Mouse (Mus musculus) left cerebral cortex, postnatal 25 days (tissue): ENCODE measurements around the gene Chst5. TPM values are rescaled to one million over a fixed set of nuclear protein-coding genes. Genes with fewer than 3 reads are reported as not detected.
"Not testable (repeated sequence)": the region's sequence is repeated elsewhere in the genome, so short reads cannot be mapped to it uniquely, and the experiment has no call there.

ENCODE experiments used
- DNase-seq, 2 experiments: peaks; one replicate each; pipeline ENCODE4 v3.0.0; 2022; ENCODE audit warnings: low spot score in 2 of 2, mixed read lengths in 1 of 2
- intact Hi-C: fragments of 180-260 bp; cut with DNase I; formaldehyde crosslinking; loops from one replicate; pipeline ENCODE4 v1.15.1; 2025
- total RNA-seq, 2 experiments: library from RNA; stranded (reverse); gene quantifications; 2 replicates each; pipeline ENCODE4 v1.2.3; 2021

The Chst5 gene
- total RNA-seq: under 1 TPM; 0.28 to 0.30 TPM

DNA sequence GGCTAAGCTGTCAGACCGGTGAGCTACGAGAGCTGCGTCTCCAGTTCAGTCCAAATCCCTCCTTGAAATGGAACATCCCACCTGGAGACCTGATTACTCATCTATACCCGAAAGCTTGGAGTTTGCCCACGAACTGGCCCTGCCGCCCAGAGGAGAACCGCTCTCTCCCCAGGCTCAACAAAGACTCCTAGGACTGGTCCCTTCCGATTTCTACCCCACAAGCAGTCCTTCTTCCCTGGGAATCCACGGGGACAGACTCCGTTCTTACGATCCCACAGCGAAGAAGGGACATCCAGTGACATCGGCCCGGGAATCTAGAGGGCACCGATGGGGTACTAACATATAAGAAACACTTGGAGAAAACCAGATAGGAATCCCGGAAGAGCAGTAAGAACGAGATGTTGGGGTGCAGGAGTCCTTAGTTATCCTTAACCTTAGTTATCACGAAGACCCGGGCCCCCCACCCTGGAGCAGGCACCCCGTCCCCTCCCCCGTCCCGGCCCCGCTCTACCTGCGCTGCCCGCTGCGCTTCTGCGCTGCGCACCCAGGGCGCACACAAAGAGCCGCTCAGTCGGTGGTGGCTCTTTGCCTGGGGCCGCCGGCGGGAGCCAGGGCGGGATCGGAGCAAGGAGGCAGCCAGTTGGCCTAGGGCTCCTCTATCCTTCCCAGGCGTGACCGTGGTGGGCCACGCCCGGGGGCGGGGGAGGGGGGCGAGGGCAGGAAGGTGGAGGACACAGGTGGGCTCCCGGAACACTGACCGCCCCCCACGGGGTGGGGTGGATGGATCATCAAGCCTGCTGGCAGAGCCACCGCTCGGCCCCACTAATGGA, at the start of gene Chst5:
Gene Chst5, minus strand, starts transcription at position 827 of the 830 bp plus-strand sequence.
- intact Hi-C loops: loop anchor here (5.0 kb wide), 1 partner anchor 33 kb away; the partner anchor contains the start of gene Tmem170
- DNase-seq: no peak

- no peak for DNase-seq
- intact Hi-C loops: no loop called here
These were observed 47.0 kb upstream of the Chst5 start for GRCm38 (mm10) chr8:111957231-111957630.

- intact Hi-C loops: no loop called here
- DNase-seq: no peak
These were observed 45.6 kb upstream of the Chst5 start for GRCm38 (mm10) chr8:111955879-111956278.

- no peak for DNase-seq
- intact Hi-C loops: no loop called here
These were observed 44.8 kb upstream of the Chst5 start for GRCm38 (mm10) chr8:111954844-111955594.

GRCm38 (mm10) chr8:111951936-111952335, 41.7 kb upstream of the Chst5 start:
- intact Hi-C loops: no loop called here

DNA sequence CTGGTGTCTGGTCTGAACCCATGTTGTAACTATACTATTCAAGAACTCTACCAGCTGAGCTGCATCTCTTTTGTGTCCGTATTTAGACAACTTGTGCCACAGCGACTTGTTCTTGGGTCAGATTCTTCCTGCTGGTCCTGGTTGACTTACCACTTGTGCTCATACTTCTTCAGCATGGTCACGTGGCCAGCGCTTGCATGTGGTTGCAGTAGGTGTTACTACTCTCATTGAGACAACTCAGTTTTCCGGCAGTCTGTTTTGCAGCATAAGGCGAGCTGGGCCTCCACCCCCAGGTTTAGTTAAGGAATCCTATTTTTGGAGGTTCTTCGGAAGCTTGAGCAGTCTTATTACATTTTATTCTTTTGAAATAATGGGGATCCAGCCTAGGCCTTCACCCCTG, 41.1 kb upstream of the Chst5 start:
- DNase-seq: peak; percentile 70 to 92
- intact Hi-C loops: no loop called here

More at GRCm38 (mm10) chr8:111951936-111952335, 41.7 kb upstream of the Chst5 start:
- DNase-seq: no peak

DNA sequence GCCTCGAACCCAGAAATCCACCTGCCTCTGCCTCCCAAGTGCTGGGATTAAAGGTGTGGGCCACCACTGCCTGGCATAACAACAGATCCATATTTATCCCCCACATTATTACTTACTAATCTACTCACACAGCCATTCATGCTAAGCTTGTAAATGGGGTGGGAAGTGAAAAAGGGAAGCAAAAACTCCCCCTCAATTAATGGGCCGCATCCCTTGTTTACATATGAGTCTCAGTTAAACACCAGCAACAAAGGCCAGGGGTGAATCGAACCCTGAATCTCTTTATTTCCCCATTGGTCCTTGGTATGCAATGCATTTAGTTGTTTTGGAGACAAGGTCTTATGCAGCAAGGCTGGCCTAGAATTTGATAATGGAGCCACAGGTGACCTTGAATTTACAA, 40.6 kb upstream of the Chst5 start:
- intact Hi-C loops: no loop called here
- DNase-seq: no peak

DNA sequence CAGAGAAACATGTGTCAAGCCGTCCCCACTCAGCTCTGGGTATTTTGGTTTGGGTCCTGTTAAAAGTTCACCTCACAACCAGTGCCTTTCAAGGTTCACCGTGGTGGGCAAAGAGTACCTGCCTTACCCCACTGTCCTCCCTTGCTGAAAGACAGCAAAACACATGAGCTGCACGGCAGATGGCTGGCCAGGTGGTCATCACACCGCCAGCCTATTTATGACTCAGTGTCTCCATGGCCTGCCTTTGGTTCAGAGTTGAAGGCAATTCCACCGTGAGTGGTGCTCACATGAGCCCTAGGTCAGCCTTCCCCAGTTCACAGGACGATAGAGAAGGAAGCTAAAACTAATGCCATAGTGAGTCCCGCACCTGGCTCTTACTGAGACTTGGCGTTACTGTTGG, 37.7 kb upstream of the Chst5 start:
- intact Hi-C loops: no loop called here
- no peak for DNase-seq

DNA sequence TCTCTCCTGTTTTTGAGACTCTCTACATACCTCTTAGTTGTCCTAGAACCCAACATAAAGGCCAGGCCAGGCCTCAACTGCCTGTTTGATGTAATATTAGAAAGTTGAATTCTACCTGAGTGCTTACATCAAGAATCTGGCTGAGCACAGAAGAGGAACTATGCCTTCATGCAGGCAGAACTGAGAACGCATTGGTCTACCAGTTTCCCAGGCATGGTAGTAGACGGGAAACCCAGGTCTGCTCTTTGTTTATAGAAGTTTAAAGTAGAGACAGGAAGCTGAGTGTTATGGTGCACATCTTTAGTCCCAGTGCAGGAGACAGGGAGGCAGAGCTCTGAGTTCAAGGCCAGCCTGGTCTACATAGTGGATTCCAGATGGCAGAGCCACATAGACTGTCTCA, 36.9 kb upstream of the Chst5 start:
- intact Hi-C loops: no loop called here
- no peak for DNase-seq

DNA sequence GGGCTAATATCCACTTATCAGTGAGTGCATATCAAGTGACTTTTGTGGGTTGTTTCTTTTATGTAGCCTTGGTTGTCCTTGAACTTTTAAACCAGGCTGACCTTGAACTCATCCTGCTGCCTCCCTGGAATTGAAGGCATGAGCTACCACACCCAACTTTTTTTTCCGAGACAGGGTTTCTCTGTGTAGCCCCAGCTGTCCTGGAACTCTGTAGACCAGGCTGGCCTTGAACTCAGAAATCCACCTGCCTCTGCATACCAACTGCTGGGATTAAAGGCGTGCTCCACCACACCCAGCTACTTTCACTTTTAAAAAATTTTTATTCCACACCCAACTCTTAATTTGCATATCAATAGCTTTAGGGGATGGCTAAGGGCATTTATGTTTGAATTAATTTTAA, 33.3 kb upstream of the Chst5 start:
- intact Hi-C loops: no loop called here
- no peak for DNase-seq

DNA sequence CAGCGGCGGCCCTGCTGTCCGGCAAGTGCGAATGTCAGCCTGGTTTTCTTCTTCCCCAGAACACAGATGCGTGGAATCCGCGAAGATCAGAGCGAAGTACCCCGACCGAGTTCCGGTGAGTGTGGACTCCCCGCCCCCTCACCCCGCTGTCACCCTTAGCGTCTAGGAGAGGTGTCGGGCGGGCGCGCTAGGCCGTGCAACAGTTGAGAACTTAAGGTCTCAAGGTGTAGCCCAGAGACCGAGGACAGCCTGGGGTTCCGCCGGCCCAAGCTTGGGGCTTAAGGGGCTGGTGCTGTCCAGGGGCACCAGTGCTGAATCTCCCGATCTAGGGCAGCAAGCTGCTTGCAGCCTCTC, 30.8 kb upstream of the Chst5 start:
- DNase-seq: peak in 1 of 2 experiments; percentile 29
- intact Hi-C loops: loop anchor here (2.0 kb wide), 1 partner anchor 50 kb away; no protein-coding TSS in a partner anchor

- peak; percentile 98 for DNase-seq
- intact Hi-C loops: loop anchor here (2.0 kb wide), 1 partner anchor 50 kb away; no protein-coding TSS in a partner anchor
These were observed 30.2 kb upstream of the Chst5 start, which contains the start of gene Gabarapl2 for GRCm38 (mm10) chr8:111940171-111941100. Gene Gabarapl2 (plus strand): TSS chr8:111940703.

- DNase-seq: no peak
- intact Hi-C loops: loop anchor here (2.0 kb wide), 1 partner anchor 51 kb away; no protein-coding TSS in a partner anchor
These were observed 29.4 kb upstream of the Chst5 start for GRCm38 (mm10) chr8:111939516-111940142.

- intact Hi-C loops, DNase-seq: not testable (repeated sequence)
These were observed 28.1 kb upstream of the Chst5 start for GRCm38 (mm10) chr8:111938076-111938985.

- intact Hi-C loops: no loop called here
These were observed 26.9 kb upstream of the Chst5 start for GRCm38 (mm10) chr8:111937184-111937583.

DNA sequence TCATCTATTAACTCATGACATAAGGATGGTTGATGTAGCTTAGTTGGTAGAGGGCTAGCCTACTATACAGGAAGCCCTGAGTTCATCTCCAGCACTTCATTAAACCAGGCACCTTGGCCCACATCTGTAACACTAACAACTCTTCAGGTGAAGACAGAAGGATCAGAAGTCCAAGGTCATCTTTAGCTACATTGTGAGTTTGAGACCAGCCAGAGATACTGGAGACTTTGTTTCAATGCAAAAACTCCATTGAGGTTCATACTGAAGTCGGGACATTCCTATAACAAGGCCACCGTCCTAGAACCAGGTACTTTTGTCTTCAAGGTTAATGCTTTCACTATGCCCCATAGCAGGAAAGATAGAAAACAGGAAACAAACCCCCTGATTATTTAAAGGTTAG, 24.0 kb upstream of the Chst5 start:
- intact Hi-C loops: no loop called here
- DNase-seq: no peak

More at GRCm38 (mm10) chr8:111937184-111937583, 26.9 kb upstream of the Chst5 start:
- no peak for DNase-seq

GRCm38 (mm10) chr8:111933348-111934076, 23.3 kb upstream of the Chst5 start, which contains the start of gene Tmem231:
Gene Tmem231 (minus strand): TSS chr8:111933881.
- DNase-seq: peak; percentile 90 to 97
- intact Hi-C loops: no loop called here
